Mouse (Mus musculus): ENCODE measurements at regions not wholly inside any gene's neighbourhood (a gene's known extent, or its start where the extent isn't known, plus 50 kb on each side); places are given as distances from the start of the nearest gene placed in this dataset.

DNA sequence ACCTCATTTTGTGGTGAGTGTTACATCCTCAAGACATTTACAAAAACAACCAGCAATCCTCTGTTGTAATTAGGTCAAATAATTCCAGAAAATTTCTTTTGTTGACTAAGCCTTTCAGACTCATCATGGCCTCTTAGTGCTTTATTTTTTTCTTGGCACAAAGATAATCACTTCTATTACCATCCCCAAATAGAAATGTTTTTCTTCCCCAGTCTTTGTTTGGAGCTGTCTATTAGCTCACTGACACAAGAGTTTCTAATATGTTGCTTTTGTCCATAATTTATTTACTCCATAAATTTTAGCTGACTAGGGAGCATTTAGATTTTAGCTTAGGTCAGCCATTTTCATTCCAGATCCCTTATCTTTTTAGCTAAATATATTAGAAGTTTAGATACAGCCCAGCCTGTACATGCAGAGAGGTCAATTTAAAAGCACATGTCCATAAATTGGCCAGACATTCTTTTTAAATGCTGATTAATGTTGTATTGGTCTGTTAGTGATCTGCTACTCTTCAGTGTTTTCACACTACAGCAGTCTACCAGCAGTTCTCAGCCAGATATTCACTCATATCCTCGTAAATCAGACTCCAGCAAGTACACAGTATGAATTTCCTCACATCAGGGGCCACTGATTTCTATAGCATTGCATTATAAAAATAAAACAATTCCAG, 513.0 kb upstream of the Dmac1 start:
- no peak for TF ChIP-seq GATA1 (IDR thresholded peaks at IDR 0.05; ENCODE audit: low read length)

DNA sequence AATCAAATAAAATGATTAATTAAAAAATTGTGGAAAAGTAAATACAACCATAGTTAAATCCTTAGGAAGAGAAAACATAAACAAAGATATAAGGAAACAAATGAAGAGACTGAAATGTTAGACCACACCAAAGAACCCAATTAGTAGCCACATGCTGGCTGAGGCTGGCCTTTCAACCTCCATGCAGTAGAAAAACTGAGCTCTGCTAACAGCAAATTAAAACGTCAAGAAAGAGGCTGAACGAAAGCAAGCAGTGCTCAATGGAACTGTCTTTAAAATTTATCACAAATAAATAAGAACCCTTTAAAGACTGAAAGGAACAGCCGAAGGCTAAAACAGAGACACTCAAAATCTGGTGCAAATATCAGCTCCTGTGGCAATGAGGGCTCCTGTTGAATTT, 509.3 kb upstream of the Dmac1 start:
- TF ChIP-seq GATA1 (IDR thresholded peaks at IDR 0.05; ENCODE audit: low read length): no peak

DNA sequence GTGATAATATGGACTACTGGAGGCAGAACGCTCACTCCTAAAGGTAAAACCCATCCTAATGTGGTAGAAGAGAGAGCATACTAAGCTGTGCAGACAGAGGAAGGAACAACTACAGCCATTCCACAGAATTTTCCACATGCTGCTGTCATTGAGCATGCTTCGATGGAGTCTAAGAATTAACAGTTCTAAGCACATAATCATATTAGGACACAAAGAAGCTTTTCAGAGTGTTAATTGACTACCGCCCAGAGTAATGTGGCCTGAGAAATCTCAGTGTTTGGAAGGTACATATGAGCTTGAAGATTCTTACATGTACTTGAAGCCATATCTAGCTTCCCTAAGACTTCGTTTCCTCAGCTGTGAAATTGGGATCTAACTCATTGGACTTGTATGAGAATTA, 508.3 kb upstream of the Dmac1 start:
- no peak for TF ChIP-seq GATA1 (IDR thresholded peaks at IDR 0.05; ENCODE audit: low read length)

DNA sequence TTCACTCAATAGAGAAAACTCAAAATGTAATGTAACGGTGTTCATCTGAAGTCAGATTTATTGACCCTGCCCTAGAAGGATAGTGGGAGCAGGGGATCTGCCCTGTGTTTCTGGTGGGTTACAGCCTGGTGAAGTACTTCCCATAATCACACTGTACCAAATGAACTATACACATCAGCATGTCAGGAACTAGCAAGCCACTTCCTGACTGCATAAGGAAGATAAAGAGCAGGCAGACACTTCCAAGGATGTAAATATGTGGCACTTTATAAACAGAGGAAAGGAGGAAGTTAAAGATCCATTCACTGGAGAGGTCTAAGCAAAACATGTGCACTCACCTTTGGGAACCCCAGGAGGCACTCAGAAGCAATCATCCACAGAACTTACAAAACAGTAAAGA, 501.4 kb upstream of the Dmac1 start:
- no peak for TF ChIP-seq GATA1 (IDR thresholded peaks at IDR 0.05; ENCODE audit: low read length)

DNA sequence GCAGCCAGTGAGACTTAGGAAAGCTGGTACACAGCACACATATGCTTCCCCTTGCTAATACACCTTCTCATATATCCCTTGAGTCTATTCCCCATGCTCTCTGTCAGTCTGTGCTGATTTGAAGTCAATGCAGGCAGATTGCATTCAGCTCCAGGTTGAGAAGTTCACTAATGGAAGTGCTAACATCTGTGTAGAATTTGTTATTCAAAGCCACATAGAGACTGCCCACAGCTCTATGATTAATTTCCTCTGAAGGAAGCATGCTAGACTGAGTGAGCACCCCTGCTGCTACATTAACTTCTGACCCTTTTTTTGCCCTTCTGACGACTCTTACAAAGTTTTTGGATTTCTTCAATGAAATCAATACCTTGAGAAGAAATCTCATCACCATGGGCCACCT, 486.0 kb upstream of the Dmac1 start:
- no peak for TF ChIP-seq GATA1 (IDR thresholded peaks at IDR 0.05; ENCODE audit: low read length)

DNA sequence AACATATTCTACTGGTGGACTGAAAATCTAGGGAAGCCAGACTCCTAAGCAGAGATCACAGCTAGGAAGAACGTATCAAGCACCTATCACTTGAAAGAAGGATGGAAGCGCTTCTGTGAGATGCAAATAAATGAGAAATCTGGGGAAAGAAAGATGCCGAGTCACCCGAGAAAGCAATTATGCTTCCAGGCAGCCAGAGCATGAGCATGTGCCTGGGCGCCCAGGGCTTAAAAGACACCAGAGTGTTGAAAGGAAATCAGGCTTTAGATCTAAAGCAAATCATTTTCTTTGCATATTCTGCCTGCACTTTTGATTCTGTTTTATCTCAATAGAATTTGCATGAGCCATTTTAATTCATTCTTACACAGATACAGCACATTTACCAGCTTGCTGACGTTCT, 466.5 kb upstream of the Dmac1 start:
- no peak for TF ChIP-seq GATA1 (IDR thresholded peaks at IDR 0.05; ENCODE audit: low read length)

DNA sequence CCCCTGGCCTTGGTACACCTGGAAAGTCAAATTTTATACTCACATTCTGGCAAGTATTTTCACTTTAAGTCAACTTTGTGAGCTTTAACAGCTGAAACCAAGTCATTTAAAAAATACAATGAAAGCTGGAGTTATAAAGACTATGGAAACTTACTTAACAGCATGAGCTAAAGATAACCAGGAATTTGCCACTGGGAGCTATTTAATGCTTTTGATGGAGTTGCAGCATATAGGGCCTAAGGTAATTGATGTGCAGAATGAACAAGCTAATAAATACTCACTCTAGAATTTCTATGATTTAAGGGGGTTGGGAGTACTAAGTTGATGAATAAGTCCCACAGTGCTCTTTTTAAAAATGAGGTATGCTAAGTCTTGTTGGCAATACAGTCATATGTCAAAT, 463.5 kb upstream of the Dmac1 start:
- TF ChIP-seq GATA1 (IDR thresholded peaks at IDR 0.05; ENCODE audit: low read length): no peak

DNA sequence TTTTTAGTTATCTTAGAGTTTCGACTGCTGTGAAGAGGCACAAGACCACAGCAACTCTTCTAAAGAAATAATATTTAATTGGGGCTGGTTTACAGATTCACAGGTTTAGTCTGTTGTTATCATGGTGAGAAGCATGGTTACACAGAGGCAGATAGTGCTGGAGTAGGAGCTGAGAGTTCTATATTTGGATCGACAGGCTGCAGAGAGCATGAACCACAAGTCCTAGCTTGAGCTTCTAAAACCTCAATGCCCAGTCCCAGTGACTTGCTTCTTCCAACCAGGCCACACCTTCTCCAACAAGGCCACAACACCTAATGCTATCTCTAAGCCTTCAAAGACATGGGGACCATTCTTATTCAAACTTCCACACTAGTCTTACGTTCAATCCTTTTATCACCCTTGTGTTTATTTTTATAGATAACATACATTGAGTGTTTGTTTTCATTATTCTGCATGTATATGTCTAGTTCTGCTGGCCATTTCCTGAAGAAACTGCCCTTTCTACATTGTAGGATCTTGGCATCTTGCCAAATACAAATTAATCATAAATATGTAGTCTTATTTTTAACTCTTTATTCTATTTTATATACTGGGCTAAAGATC, 452.8 kb upstream of the Dmac1 start:
- no peak for TF ChIP-seq GATA1 (IDR thresholded peaks at IDR 0.05; ENCODE audit: low read length)

DNA sequence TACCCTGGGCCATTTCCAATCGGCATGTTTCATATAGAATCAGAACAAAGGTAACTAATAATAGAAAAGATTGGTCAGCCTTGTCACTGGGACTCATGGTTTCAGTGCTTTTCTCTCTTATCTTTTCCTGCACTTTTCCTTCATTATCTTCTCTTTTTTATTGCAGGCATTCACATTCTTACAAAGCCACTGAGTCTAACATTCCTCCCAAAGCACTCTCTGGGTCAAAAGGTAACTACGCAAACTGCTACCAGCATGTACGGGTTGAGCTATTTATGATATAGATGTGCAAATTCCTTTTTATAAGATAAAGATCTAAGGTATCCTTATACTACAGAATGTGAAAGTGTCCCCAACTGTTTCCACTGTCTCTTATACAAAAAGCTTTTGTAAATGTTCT, 436.5 kb upstream of the Dmac1 start:
- no peak for TF ChIP-seq GATA1 (IDR thresholded peaks at IDR 0.05; ENCODE audit: low read length)

DNA sequence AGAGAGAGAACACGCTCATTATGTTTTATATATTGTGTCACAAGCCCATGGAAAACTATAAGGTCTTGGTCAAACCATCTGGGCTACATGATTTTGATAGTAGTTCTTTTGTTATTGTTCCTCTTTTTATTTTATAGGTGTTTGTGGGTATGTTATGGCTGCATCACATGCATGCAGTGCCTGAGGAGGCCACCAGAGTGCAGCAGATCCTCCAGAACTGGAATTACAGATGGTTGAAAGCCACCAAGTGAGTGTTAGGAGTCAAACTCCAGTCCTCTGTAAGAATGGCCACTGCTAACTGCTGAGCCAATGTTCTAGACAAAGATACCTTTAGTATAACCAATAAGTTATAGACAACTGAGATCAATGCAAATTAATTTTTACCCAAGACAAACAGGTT, 435.9 kb upstream of the Dmac1 start:
- no peak for TF ChIP-seq GATA1 (IDR thresholded peaks at IDR 0.05; ENCODE audit: low read length)

DNA sequence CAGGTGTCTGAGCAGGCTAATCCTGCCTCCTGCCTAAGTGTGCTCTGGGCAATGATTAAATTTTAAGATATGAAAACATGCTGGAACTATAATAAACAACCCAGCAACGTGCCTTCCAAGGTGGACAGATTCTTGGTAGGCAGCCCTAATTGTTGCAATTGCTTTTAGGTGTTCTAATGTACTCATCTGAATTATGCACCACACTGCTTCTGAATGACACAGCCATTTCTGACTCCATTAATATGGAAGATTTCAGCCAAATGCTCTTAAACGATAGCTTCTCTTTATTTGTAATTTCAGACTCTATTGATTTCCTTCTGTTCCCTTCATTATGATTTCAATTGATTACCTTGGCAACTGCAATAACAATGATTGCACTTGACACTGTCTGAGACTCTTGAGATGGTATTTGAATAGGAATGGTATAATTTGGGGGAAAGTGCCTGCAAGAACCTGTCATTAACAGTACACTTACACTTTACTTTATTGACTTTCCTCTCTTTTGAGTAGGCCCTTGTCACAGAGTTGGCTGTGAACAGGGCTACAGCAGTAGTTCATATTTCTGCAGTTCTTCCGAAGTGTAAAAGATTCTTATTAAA, 422.8 kb upstream of the Dmac1 start:
- no peak for TF ChIP-seq GATA1 (IDR thresholded peaks at IDR 0.05; ENCODE audit: low read length)

DNA sequence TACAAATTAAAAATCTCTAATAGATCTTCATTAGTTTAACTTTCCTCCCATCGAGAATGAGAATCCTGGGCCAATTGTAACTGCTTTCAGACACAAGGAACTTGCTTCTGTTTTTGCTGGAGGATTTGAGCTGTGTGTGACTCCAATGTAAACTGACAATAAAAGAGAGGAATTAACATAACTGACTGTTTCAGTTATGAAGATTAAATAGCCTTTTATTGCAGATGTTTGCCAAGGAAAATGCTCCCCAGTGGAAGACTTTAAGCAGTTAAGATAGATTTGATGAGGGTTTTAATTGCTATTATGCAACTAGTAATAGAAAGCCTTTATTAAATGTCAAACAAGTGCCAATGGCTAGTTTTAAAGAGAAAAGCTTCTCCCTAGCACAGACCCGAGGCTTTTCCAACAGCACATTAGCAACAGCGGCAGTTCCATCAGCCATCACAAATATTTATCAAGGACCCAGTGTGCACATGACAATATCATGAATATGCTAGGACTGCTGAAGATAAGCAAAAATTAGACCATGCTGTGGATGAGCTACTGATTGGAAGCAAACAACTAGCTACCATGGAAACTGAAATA, 398.6 kb upstream of the Dmac1 start:
- no peak for TF ChIP-seq GATA1 (IDR thresholded peaks at IDR 0.05; ENCODE audit: low read length)

DNA sequence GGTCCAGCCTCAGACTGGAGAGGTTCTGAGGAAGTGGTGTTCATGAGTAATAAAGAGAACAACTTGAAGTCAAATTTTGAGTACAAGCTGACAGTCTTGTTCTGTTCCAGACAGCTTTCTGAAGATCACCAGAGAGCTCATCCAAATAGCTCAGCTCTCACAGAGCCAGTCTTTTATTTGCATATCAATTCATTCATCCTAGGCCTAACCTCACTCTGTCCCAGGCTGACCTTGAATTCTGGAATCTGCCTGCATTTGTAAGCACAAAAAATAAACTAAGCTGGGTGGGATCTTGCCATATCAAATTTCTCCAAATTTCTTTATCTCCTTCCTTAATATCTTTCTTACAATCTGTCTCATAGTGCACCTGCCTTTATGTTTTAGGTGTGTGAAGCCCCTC, 362.9 kb upstream of the Dmac1 start:
- no peak for TF ChIP-seq GATA1 (IDR thresholded peaks at IDR 0.05; ENCODE audit: low read length)

DNA sequence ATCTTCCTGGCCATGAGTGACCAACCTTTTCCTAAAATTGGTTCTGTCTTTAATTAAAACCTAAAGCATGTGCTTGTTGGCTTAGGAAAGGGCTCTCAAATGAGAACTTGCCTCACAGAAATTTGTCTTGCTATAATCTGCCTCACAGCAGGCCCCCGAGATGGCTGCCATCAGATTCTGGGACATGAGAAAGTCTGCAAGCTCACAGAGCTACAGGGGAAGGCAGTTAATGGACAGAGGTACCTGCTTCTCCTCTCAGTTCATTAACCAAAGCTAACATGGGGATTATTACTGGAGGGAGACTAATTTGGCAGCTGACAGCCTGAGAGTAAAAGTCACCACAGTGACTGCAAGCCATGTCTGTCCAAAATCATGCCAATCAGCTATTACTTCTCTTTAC, 358.5 kb upstream of the Dmac1 start:
- no peak for TF ChIP-seq GATA1 (IDR thresholded peaks at IDR 0.05; ENCODE audit: low read length)

DNA sequence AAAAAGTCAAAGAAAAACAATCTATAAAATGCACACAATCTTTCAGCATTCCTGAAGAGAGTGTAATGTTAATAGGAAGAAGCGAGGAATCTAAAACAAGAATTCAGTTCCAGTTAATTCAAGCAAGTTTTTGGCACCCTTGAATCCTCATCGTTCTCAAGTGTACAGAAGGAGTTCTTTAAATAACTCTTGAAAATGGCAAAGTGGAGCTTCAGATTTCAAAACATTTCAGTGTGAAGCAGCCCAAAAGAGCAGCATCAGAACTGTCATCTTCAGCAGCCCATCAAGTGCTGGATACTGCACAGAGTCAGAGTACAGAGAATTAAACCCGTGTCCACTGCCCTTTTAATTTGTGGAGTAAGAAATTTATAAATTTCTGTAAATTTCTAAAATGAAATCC, 311.8 kb upstream of the Dmac1 start:
- no peak for TF ChIP-seq GATA1 (IDR thresholded peaks at IDR 0.05; ENCODE audit: low read length)

DNA sequence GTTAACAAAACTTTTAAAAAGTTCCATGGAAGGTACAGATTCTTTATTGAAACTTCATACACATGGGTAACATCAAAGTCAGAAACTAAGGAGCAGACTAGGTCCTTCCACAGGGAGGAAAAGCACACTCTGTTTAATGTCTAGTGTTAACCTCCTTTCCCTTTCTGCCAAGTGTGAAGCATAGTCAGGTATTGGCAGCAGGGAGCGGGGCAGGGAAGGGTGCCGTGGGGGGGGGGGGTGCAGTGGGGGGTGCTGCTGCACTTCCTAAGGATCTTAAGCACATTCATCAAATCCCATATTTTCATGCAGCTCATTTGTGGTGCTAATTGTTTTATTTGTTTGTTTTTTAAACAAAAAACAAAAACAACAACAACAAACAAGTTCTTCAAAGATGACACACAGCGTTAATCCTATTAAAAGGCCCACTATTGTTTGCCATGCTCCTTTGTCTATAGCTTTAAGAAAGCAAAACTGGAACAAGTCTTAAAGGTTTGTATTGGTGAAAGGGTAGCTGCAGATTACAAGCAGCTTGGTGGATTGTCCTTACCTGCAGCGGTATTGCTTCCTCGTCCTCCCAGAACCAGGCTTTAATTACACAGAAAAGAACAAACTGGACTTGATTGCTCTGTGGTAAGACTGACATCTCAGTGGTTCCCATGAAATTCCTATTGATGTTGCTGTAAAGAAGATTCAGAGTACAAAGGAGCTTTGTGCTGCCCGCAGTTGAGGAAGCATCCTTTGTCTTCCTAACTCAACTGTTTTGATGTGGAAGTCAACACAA, 310.2 kb upstream of the Dmac1 start:
- no peak for TF ChIP-seq GATA1 (IDR thresholded peaks at IDR 0.05; ENCODE audit: low read length)
